Comparison of ENCODE assay signal across 11 mouse cellular contexts in the genomic region with DNA sequence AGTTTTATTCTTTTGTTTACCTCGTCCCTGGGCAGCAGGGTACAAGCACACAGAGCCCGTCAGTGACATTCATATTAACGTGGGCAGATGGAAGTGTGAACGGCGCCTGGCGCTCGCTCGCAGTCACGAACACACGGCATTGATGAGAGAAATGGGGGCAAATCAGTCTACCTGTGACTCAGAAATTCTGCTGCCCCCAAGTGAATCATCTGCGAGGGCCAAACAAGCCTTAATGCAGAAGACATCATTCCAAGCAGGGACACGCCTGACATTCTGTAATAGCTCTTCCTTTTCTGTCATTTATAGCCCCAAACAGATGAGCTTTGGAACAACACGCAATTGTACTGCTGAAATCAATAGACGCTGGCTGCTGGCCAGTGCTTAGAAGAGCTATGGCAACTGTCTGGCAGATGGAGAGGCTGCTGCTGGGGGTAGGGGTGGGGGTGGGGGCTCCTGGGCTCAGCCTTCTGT. TPM values are rescaled to one million over a fixed set of nuclear protein-coding genes. Genes with fewer than 3 reads are reported as not detected.
A peak's percentile ranks its signal among the peaks of the same experiment; 100 is the strongest.
DNase-seq lines count a peak whose midpoint lies in the region; ATAC-seq lines count a peak whose summit lies in the region.
"Had no signal": no experiment of that assay in that cellular context is flagged by ENCODE, and none has a peak within 500 bp of the region (broad histone marks: within the 10 kb centered on the region; RNA-seq: fewer than 3 reads in every experiment).

No protein-coding gene starts in this region.

- no peaks in the 10 kb centered on the region for H3K36me3 ChIP-seq in embryonic facial prominence, embryonic 15.5 days
- no peaks in the 10 kb centered on the region for H3K36me3 ChIP-seq in midbrain, embryonic 15.5 days (replicated peaks)

- H3K9me3 ChIP-seq in embryonic facial prominence, embryonic 15.5 days (replicated peaks), result no peaks in the 10 kb centered on the region
- H3K9me3 ChIP-seq in midbrain, embryonic 15.5 days, result no peaks in the 10 kb centered on the region

- H3K27me3 ChIP-seq in embryonic facial prominence, embryonic 15.5 days, result no peaks in the 10 kb centered on the region
- H3K27me3 ChIP-seq in midbrain, embryonic 15.5 days (replicated peaks), result no peaks in the 10 kb centered on the region

- WGBS in embryonic facial prominence, embryonic 15.5 days, result 49% methylated on average over 14 of the region's 14 CpGs
- 21% methylated on average over 14 of the region's 14 CpGs for WGBS in midbrain, embryonic 15.5 days

- H3K4me1 ChIP-seq in embryonic facial prominence, embryonic 15.5 days, result peaks cover 15% of the 10 kb centered on the region
- peaks cover 22% of the 10 kb centered on the region for H3K4me1 ChIP-seq in midbrain, embryonic 15.5 days

- H3K9ac ChIP-seq in embryonic facial prominence, embryonic 15.5 days, result no peak overlapping the region
- peak overlapping the region; percentile 17 for H3K9ac ChIP-seq in midbrain, embryonic 15.5 days

- no peak for ATAC-seq in embryonic facial prominence, embryonic 15.5 days (ENCODE audit: insufficient number of reproducible peaks, low FRiP score, low TSS enrichment, low read depth)
- peak; percentile 56; the same call in 1 of the 2 replicates for ATAC-seq in midbrain, embryonic 15.5 days (replicated peaks)
- ATAC-seq: Patski had no signal

- no peak overlapping the region for H3K27ac ChIP-seq in embryonic facial prominence, embryonic 15.5 days (replicated peaks)
- H3K27ac ChIP-seq in midbrain, embryonic 15.5 days, result peak overlapping the region; percentile 63
- H3K27ac ChIP-seq: kidney, postnatal 0 days had no signal

- DNase-seq in NIH3T3 (ENCODE audit: low read depth), result peak; percentile 10
- DNase-seq in layer of hippocampus, adult 8-10 months (ENCODE audit: low spot score in 2 of 2), result peak; percentile 77
- DNase-seq in adrenal gland, adult 8-10 months, result no peak
- no peak for DNase-seq in heart, adult 11 months
- DNase-seq in urinary bladder, postnatal 10 days (ENCODE audit: low spot score), result no peak
- DNase-seq in ovary, postnatal 14 days (ENCODE audit: low spot score), result no peak

- no peak overlapping the region for H3K4me3 ChIP-seq in embryonic facial prominence, embryonic 15.5 days (replicated peaks)
- H3K4me3 ChIP-seq in midbrain, embryonic 15.5 days, result no peak overlapping the region
- H3K4me3 ChIP-seq: myocyte had no signal

- H3K4me2 ChIP-seq in embryonic facial prominence, embryonic 15.5 days (replicated peaks), result 0 out of 2 replicates have a peak overlapping the region, but pooled peaks have one; percentile 6
- H3K4me2 ChIP-seq in midbrain, embryonic 15.5 days, result peak overlapping the region; percentile 34

RNA-seq across cellular contexts. Expression of a gene that starts 36.0 kb away (rescaled TPM):
- polyA plus RNA-seq in embryonic facial prominence, embryonic 15.5 days (2015; fragmentation: Nextera tagmentation; extraction: Ambion mirVana), result 0.45 and 0.64 TPM in 2 replicates
- total RNA-seq in layer of hippocampus, adult 8-10 months (2022), result 1 to 10 TPM; 4.7 to 7.5 (median 5.5) TPM
- 0.31 and 1.4 TPM in 2 replicates for polyA plus RNA-seq in midbrain, embryonic 15.5 days (2015; fragmentation: Nextera tagmentation; extraction: Ambion mirVana)
- under 1 TPM; 0.51 to 0.98 (median 0.80) TPM for total RNA-seq in adrenal gland, adult 8-10 months (2022)
- polyA plus RNA-seq: myocyte had no signal

RNA-seq across cellular contexts. Expression of a gene that starts 36.9 kb away (rescaled TPM):
- polyA plus RNA-seq in embryonic facial prominence, embryonic 15.5 days (2015; fragmentation: Nextera tagmentation; extraction: Ambion mirVana), result 0.49 and 0.89 TPM in 2 replicates
- 1 to 10 TPM in 3 of 4 experiments, under 1 TPM in 1; 0.93 to 3.2 (median 2.2) TPM for total RNA-seq in layer of hippocampus, adult 8-10 months (2022)
- 0.27 and 0.45 TPM in 2 replicates for polyA plus RNA-seq in midbrain, embryonic 15.5 days (2015; fragmentation: Nextera tagmentation; extraction: Ambion mirVana)
- under 1 TPM in 1 of 4 experiments, not detected in 3; 0.80 TPM for total RNA-seq in adrenal gland, adult 8-10 months (2022)
- polyA plus RNA-seq: myocyte had no signal

RNA-seq across cellular contexts. Expression of a gene that starts 45.0 kb away (rescaled TPM):
- polyA plus RNA-seq in embryonic facial prominence, embryonic 15.5 days (2015; fragmentation: Nextera tagmentation; extraction: Ambion mirVana), result 3.9 and 4.3 TPM in 2 replicates
- 100 to 1,000 TPM in 3 of 4 experiments, 10 to 100 TPM in 1; 95.9 to 127 (median 105) TPM for total RNA-seq in layer of hippocampus, adult 8-10 months (2022)
- polyA plus RNA-seq in midbrain, embryonic 15.5 days (2015; fragmentation: Nextera tagmentation; extraction: Ambion mirVana), result 10.6 and 12.8 TPM in 2 replicates
- total RNA-seq in adrenal gland, adult 8-10 months (2022), result 10 to 100 TPM; 57.4 to 61.2 (median 59.2) TPM

Comparison
In these comparisons a context has a peak if more than half of its experiments do, and no peak if none do; other contexts are left out.
1. DNase-seq: peak in NIH3T3 (single experiment) and layer of hippocampus, adult 8-10 months (2 of 2); none in adrenal gland, adult 8-10 months (single experiment), heart, adult 11 months (single experiment), urinary bladder, postnatal 10 days (single experiment) and ovary, postnatal 14 days (single experiment).